Mouse (Mus musculus) spleen, adult 18-20 months (tissue): ENCODE measurements around the gene Camk2b.
A peak's percentile ranks its signal among the peaks of the same experiment; 100 is the strongest.
"Not testable (repeated sequence)": the region's sequence is repeated elsewhere in the genome, so short reads cannot be mapped to it uniquely, and the experiment has no call there.

ENCODE experiments used
- DNase-seq, 2 experiments: peaks; one replicate each; pipeline ENCODE4 v3.0.0; 2022; ENCODE audit warnings: mixed read lengths in 2 of 2

The Camk2b gene

GRCm38 (mm10) chr11:6011879-6012278 is 54.3 kb downstream of the Camk2b start:
- DNase-seq = no peak

- DNase-seq = not testable (repeated sequence)
These were observed 55.2 kb downstream of the Camk2b start for GRCm38 (mm10) chr11:6010751-6011482.

- DNase-seq = not testable (repeated sequence)
These were observed 58.4 kb downstream of the Camk2b start for GRCm38 (mm10) chr11:6007779-6008128.

- not testable (repeated sequence) for DNase-seq
These were observed 59.0 kb downstream of the Camk2b start for GRCm38 (mm10) chr11:6007010-6007778.

- not testable (repeated sequence) for DNase-seq
These were observed 59.7 kb downstream of the Camk2b start for GRCm38 (mm10) chr11:6006351-6007009.

GRCm38 (mm10) chr11:6005374-6006043 is 60.7 kb downstream of the Camk2b start:
- not testable (repeated sequence) for DNase-seq

GRCm38 (mm10) chr11:6003046-6003639 is 63.0 kb downstream of the Camk2b start:
- DNase-seq = no peak

- DNase-seq = no peak
These were observed 64.0 kb downstream of the Camk2b start for GRCm38 (mm10) chr11:6001981-6002649.

GRCm38 (mm10) chr11:6000961-6001682 is 65.0 kb downstream of the Camk2b start:
- no peak for DNase-seq

- DNase-seq = peak; percentile 47 to 50
These were observed 66.1 kb downstream of the Camk2b start for GRCm38 (mm10) chr11:5999832-6000771.

GRCm38 (mm10) chr11:5998472-5998871 is 67.7 kb downstream of the Camk2b start:
- DNase-seq = no peak

GRCm38 (mm10) chr11:5995989-5996388 is 70.2 kb downstream of the Camk2b start:
- peak; percentile 66 to 85 for DNase-seq

GRCm38 (mm10) chr11:5994880-5995279 is 71.3 kb downstream of the Camk2b start:
- DNase-seq = no peak

- DNase-seq = no peak
These were observed 72.0 kb downstream of the Camk2b start for GRCm38 (mm10) chr11:5994212-5994611.

- peak; percentile 23 to 56 for DNase-seq
These were observed 75.3 kb downstream of the Camk2b start for GRCm38 (mm10) chr11:5990910-5991309.

GRCm38 (mm10) chr11:5989954-5990593 is 76.1 kb downstream of the Camk2b start:
- no peak for DNase-seq

- no peak for DNase-seq
These were observed 78.0 kb downstream of the Camk2b start for GRCm38 (mm10) chr11:5988126-5988525.

GRCm38 (mm10) chr11:5983629-5984028 is 82.5 kb downstream of the Camk2b start:
- DNase-seq = no peak

- DNase-seq = no peak
These were observed 84.8 kb downstream of the Camk2b start for GRCm38 (mm10) chr11:5981323-5981722.

- no peak for DNase-seq
These were observed 85.6 kb downstream of the Camk2b start for GRCm38 (mm10) chr11:5980561-5980960.
